Mouse (Mus musculus): ENCODE data around the gene 4930404N11Rik. TPM values are rescaled to one million over a fixed set of nuclear protein-coding genes. Genes with fewer than 3 reads are reported as not detected.
A peak's percentile ranks its signal among the peaks of the same experiment; 100 is the strongest.

The 4930404N11Rik gene
- polyA plus RNA-seq, 1 experiment from 2014 or later: 0.37 TPM

GRCm38 (mm10) chr10:81389373-81389772 is 23.8 kb upstream of the 4930404N11Rik start:
- 30% methylated on average over 3 of the region's 3 CpGs for WGBS
- H3K4me2 ChIP-seq (ENCODE audit: low read length): no peak overlapping the region
- H3K9ac ChIP-seq (replicated peaks; ENCODE audit: low read length): no peak overlapping the region
- no peak overlapping the region for H3K4me3 ChIP-seq (replicated peaks; ENCODE audit: low read depth, low read length)
- ATAC-seq (ENCODE audit: low FRiP score, low TSS enrichment) (no peak), DNase-seq (no peak)
- H3K27ac ChIP-seq (replicated peaks; ENCODE audit: low read depth, low read length): no peak overlapping the region
- H3K27me3 ChIP-seq (ENCODE audit: control insufficient read depth, insufficient read depth, low read length): no peaks in the 10 kb centered on the region
- H3K4me1 ChIP-seq (ENCODE audit: control insufficient read depth, insufficient read depth, low read length): peaks cover 17% of the 10 kb centered on the region
- H3K9me3 ChIP-seq (ENCODE audit: control insufficient read depth, low read length): no peaks in the 10 kb centered on the region
- peaks cover 35% of the 10 kb centered on the region for H3K36me3 ChIP-seq (ENCODE audit: control insufficient read depth, insufficient read depth, low read length)

GRCm38 (mm10) chr10:81388505-81389055 is 23.0 kb upstream of the 4930404N11Rik start, which contains the start of gene Gm48552:
TSS of gene Gm48552 (plus strand) at chr10:81389005.
- WGBS: 90% methylated on average over 5 of the region's 5 CpGs
- H3K9ac ChIP-seq (replicated peaks; ENCODE audit: low read length): no peak within 1 kb of the TSS
- peaks cover 16% of the 10 kb centered on the region for H3K4me1 ChIP-seq (ENCODE audit: control insufficient read depth, insufficient read depth, low read length)
- DNase-seq (no peak), ATAC-seq (ENCODE audit: low FRiP score, low TSS enrichment) (no peak)
- no peaks in the 10 kb centered on the region for H3K9me3 ChIP-seq (ENCODE audit: control insufficient read depth, low read length)
- no peaks in the 10 kb centered on the region for H3K27me3 ChIP-seq (ENCODE audit: control insufficient read depth, insufficient read depth, low read length)
- no peak within 1 kb of the TSS for H3K27ac ChIP-seq (replicated peaks; ENCODE audit: low read depth, low read length)
- no peak within 1 kb of the TSS for H3K4me3 ChIP-seq (replicated peaks; ENCODE audit: low read depth, low read length)
- H3K36me3 ChIP-seq (ENCODE audit: control insufficient read depth, insufficient read depth, low read length): peaks cover 35% of the 10 kb centered on the region
- no peak within 1 kb of the TSS for H3K4me2 ChIP-seq (ENCODE audit: low read length)

GRCm38 (mm10) chr10:81387716-81388115 is 22.1 kb upstream of the 4930404N11Rik start:
- no peak overlapping the region for H3K4me3 ChIP-seq (replicated peaks; ENCODE audit: low read depth, low read length)
- peaks cover 9% of the 10 kb centered on the region for H3K4me1 ChIP-seq (ENCODE audit: control insufficient read depth, insufficient read depth, low read length)
- no peak overlapping the region for H3K27ac ChIP-seq (replicated peaks; ENCODE audit: low read depth, low read length)
- no peak overlapping the region for H3K9ac ChIP-seq (replicated peaks; ENCODE audit: low read length)
- no peak overlapping the region for H3K4me2 ChIP-seq (ENCODE audit: low read length)
- no peaks in the 10 kb centered on the region for H3K27me3 ChIP-seq (ENCODE audit: control insufficient read depth, insufficient read depth, low read length)
- H3K36me3 ChIP-seq (ENCODE audit: control insufficient read depth, insufficient read depth, low read length): peaks cover 35% of the 10 kb centered on the region
- 95% methylated on average over 20 of the region's 20 CpGs for WGBS
- DNase-seq (no peak), ATAC-seq (ENCODE audit: low FRiP score, low TSS enrichment) (no peak)
- no peaks in the 10 kb centered on the region for H3K9me3 ChIP-seq (ENCODE audit: control insufficient read depth, low read length)

GRCm38 (mm10) chr10:81385603-81386306 is 20.1 kb upstream of the 4930404N11Rik start:
- 0 out of 2 replicates have a peak overlapping the region, but pooled peaks have one; percentile 76 for H3K9ac ChIP-seq (replicated peaks; ENCODE audit: low read length)
- ATAC-seq (ENCODE audit: low FRiP score, low TSS enrichment): no peak
- no peak for DNase-seq
- H3K4me1 ChIP-seq (ENCODE audit: control insufficient read depth, insufficient read depth, low read length): peaks cover 9% of the 10 kb centered on the region
- 81% methylated on average over 22 of the region's 22 CpGs for WGBS
- H3K4me2 ChIP-seq (ENCODE audit: low read length): peak overlapping the region; percentile 93
- no peaks in the 10 kb centered on the region for H3K27me3 ChIP-seq (ENCODE audit: control insufficient read depth, insufficient read depth, low read length)
- H3K36me3 ChIP-seq (ENCODE audit: control insufficient read depth, insufficient read depth, low read length): peaks cover 35% of the 10 kb centered on the region
- peak overlapping the region; percentile 95 for H3K4me3 ChIP-seq (replicated peaks; ENCODE audit: low read depth, low read length)
- no peak overlapping the region for H3K27ac ChIP-seq (replicated peaks; ENCODE audit: low read depth, low read length)
- no peaks in the 10 kb centered on the region for H3K9me3 ChIP-seq (ENCODE audit: control insufficient read depth, low read length)

GRCm38 (mm10) chr10:81384605-81384982 is 19.0 kb upstream of the 4930404N11Rik start:
- no peaks in the 10 kb centered on the region for H3K27me3 ChIP-seq (ENCODE audit: control insufficient read depth, insufficient read depth, low read length)
- under 1% methylated on average over 19 of the region's 19 CpGs for WGBS
- H3K4me3 ChIP-seq (replicated peaks; ENCODE audit: low read depth, low read length): peak overlapping the region; percentile 95
- peaks cover 35% of the 10 kb centered on the region for H3K36me3 ChIP-seq (ENCODE audit: control insufficient read depth, insufficient read depth, low read length)
- H3K4me1 ChIP-seq (ENCODE audit: control insufficient read depth, insufficient read depth, low read length): peaks cover 9% of the 10 kb centered on the region
- DNase-seq: no peak
- H3K27ac ChIP-seq (replicated peaks; ENCODE audit: low read depth, low read length): peak overlapping the region; percentile 85
- peak; percentile 44; the same call in 1 of the 2 replicates for ATAC-seq (ENCODE audit: low FRiP score, low TSS enrichment)
- H3K4me2 ChIP-seq (ENCODE audit: low read length): peak overlapping the region; percentile 93
- H3K9ac ChIP-seq (replicated peaks; ENCODE audit: low read length): peak overlapping the region; percentile 76
- no peaks in the 10 kb centered on the region for H3K9me3 ChIP-seq (ENCODE audit: control insufficient read depth, low read length)

GRCm38 (mm10) chr10:81383802-81384604 is 18.4 kb upstream of the 4930404N11Rik start, which contains the start of the genes Dohh and Gm48551:
TSS of gene Dohh (plus strand) at chr10:81384428.
TSS of gene Gm48551 (plus strand) at chr10:81384466.
- Histone ChIP-seq H3K27ac (replicated peaks; ENCODE audit: low read depth, low read length) (peak within 1 kb of the TSS; percentile 85), H3K36me3 (ENCODE audit: control insufficient read depth, insufficient read depth, low read length) (peaks cover 31% of the 10 kb centered on the region)
- WGBS: 7% methylated on average over 53 of the region's 54 CpGs

GRCm38 (mm10) chr10:81382039-81382438 is 16.4 kb upstream of the 4930404N11Rik start:
- no peaks in the 10 kb centered on the region for H3K9me3 ChIP-seq (ENCODE audit: control insufficient read depth, low read length)

More at GRCm38 (mm10) chr10:81383802-81384604, 18.4 kb upstream of the 4930404N11Rik start, which contains the start of the genes Dohh and Gm48551:
- H3K27me3 ChIP-seq (ENCODE audit: control insufficient read depth, insufficient read depth, low read length): no peaks in the 10 kb centered on the region
- peak within 1 kb of the TSS; percentile 93 for H3K4me2 ChIP-seq (ENCODE audit: low read length)
- H3K9ac ChIP-seq (replicated peaks; ENCODE audit: low read length): peak within 1 kb of the TSS; percentile 76
- H3K4me1 ChIP-seq (ENCODE audit: control insufficient read depth, insufficient read depth, low read length): peaks cover 12% of the 10 kb centered on the region
- DNase-seq: peak; percentile 98
- H3K9me3 ChIP-seq (ENCODE audit: control insufficient read depth, low read length): no peaks in the 10 kb centered on the region
- H3K4me3 ChIP-seq (replicated peaks; ENCODE audit: low read depth, low read length): peak within 1 kb of the TSS; percentile 95
- ATAC-seq (ENCODE audit: low FRiP score, low TSS enrichment): peak; percentile 94

GRCm38 (mm10) chr10:81379809-81380378 is 14.3 kb upstream of the 4930404N11Rik start:
- DNase-seq (no peak), ATAC-seq (ENCODE audit: low FRiP score, low TSS enrichment) (no peak)
- 96% methylated on average over 6 of the region's 6 CpGs for WGBS
- Histone ChIP-seq H3K4me1 (ENCODE audit: control insufficient read depth, insufficient read depth, low read length) (peaks cover 22% of the 10 kb centered on the region), H3K36me3 (ENCODE audit: control insufficient read depth, insufficient read depth, low read length) (peaks cover 5% of the 10 kb centered on the region; the same call in 1 of the 2 replicates), H3K4me2 (ENCODE audit: low read length) (no peak overlapping the region), H3K9ac (replicated peaks; ENCODE audit: low read length) (no peak overlapping the region), H3K9me3 (ENCODE audit: control insufficient read depth, low read length) (no peaks in the 10 kb centered on the region), H3K27ac (replicated peaks; ENCODE audit: low read depth, low read length) (no peak overlapping the region), H3K27me3 (ENCODE audit: control insufficient read depth, insufficient read depth, low read length) (no peaks in the 10 kb centered on the region), H3K4me3 (replicated peaks; ENCODE audit: low read depth, low read length) (no peak overlapping the region)

More at GRCm38 (mm10) chr10:81382039-81382438, 16.4 kb upstream of the 4930404N11Rik start:
- no peak overlapping the region for H3K4me2 ChIP-seq (ENCODE audit: low read length)
- no peak for ATAC-seq (ENCODE audit: low FRiP score, low TSS enrichment)
- peaks cover 13% of the 10 kb centered on the region for H3K36me3 ChIP-seq (ENCODE audit: control insufficient read depth, insufficient read depth, low read length)
- H3K27me3 ChIP-seq (ENCODE audit: control insufficient read depth, insufficient read depth, low read length): no peaks in the 10 kb centered on the region
- no peak overlapping the region for H3K9ac ChIP-seq (replicated peaks; ENCODE audit: low read length)
- no peak overlapping the region for H3K4me3 ChIP-seq (replicated peaks; ENCODE audit: low read depth, low read length)
- H3K27ac ChIP-seq (replicated peaks; ENCODE audit: low read depth, low read length): no peak overlapping the region
- peaks cover 20% of the 10 kb centered on the region for H3K4me1 ChIP-seq (ENCODE audit: control insufficient read depth, insufficient read depth, low read length)
- DNase-seq: no peak
- 89% methylated on average over 5 of the region's 5 CpGs for WGBS
